Mouse (Mus musculus) R1 (cell line): ENCODE data around the gene Pcgf5.
A peak's percentile ranks its signal among the peaks of the same experiment; 100 is the strongest.
"Not testable (repeated sequence)": the region's sequence is repeated elsewhere in the genome, so short reads cannot be mapped to it uniquely, and the experiment has no call there.

ENCODE experiments used
- DNase-seq: peaks from one replicate; pipeline ENCODE4 v3.0.0-alpha.2; 2018; ENCODE audit warnings: low read depth, low spot score

The Pcgf5 gene

DNA sequence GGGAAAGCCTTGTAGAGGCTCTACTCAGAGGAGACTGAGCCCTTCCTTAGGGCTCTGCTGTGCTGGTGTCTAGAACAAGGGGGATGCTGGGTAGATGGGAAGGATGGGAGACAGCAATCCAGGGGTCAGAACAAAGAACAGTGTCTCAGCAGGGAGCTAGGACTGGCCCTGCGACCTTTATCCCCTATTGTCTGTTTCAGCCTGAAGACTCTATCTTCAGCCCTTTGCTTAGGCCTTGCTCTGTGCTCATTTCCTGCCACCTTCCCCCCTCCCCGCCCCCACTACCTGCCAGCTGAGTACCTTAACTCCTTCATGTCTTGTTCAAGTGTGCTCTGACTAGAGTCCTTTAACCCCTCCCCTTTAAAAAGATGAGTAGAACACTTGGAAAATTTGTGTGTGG lies 36.3 kb downstream of the Pcgf5 start:
- peak; percentile 76 for DNase-seq

DNA sequence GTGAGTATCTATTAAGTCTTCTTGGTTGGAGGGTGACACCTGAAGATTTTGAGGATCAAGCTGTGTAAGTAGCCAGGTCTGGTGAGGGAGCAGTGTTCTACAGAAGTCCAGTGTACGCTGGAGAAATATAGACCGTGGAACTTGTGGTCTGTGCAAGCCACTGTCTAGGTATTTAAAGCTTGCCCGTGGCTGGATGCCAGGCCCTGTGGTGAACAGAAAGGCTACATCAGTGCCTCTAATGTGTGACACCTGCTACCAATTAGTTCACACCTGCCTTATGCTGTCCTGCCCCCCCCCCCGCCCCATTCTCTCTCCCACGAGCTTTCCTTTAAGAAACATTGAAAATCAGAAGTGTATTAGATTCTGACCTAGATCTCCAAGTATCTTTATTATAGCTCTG lies 40.4 kb downstream of the Pcgf5 start:
- DNase-seq = no peak

DNA sequence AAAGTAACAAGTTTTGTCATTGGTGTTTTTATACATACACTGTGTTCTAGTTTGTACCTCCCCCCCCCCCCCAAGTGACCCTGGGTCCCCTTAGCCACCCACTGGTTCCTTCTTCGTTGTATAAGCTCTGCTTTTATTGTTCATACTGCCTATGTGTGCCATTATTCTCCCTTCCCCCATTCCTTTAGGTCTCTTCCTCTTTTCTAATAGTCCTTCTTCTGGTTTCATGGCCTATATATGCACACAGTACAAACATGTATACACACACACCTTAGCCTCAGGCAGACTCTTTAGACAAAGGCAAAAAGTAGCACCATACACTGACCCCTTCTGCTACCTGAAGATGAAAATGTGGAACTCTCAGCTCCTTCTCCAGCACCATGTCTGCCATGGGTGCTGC lies 42.6 kb downstream of the Pcgf5 start:
- DNase-seq = no peak

DNA sequence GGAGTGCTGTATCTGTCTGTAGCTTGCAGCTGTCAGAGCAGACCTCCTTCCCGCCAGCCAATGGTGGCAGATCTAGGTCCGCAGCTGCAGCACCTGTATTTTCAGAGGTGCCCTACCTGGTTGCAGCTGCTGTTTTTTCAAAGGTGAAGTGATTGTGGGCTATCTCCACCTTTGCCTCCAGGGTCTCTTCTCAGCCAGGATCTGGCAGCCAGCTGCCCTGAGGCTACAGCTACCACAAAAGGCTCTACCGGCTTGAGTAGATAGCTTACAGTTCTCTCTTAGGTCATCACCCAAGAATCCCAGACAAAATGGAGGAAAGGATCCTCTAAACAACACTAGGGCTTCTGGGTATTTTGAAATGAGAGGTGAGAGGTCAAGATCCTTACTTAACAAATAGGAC lies 50.4 kb downstream of the Pcgf5 start:
- DNase-seq = peak; percentile 20

DNA sequence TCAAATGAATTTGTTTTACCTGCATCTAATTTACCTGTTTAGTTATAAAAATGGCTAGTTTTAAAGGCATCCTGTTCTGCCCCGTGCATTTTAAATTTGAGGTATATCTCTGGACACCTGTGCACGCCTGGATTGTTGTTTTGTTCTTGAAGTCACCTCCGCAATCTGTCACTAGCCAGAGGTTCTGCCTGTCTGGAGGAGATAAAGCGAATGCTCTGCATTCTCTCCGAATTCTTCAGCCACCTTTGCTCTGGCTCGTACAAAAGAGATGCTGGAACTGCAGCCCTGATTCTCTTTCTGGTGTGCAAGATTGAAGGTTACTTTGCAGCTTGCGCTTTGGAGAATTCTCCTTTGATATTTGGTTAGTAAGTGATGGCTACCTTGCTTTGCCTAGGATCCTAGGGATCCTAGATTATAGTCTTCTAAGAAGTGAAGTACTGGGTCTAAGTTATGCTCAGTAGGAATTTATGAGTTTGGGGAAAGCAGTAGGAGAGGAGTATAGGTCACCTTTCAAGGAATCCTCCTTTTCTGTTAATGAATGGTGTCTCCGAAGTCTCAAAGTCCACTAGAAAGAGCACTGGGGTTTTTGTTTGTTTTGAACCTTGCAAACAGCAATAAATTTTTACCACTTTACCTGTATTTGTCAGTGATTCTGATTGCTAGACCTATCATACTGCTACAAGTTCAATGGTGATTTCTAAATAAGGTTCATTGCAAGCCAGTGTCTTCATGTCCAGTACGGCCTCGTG lies 60.4 kb downstream of the Pcgf5 start:
- DNase-seq = no peak

DNA sequence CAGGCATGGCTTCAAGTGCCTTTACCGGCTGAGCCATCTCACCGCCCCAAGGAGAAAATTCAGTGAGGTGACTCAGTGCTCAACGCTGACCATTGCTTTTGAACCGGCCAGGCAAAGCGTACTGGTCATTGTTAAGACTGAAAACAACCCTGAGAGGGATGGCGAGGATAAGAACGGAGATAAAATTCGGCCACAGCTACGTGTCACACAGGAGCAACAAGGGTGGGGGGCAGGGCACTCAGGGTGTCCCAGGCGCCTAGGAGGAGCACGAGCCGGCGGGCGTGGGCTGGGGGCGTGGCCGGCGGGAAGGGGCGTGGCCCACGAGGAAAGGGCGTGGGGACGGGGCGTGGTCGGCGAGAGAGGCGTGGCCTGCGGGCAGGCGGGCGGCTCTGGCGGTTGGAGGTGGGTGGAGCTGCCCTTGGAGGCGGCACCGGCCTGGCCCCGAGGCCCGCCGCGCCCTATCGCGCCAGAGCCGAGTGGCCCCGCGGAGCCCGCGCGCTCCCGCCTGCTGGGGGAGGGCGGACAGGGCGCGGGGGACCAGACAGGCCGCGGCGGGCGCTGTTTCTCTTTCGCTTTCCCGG lies 61.3 kb downstream of the Pcgf5 start:
- peak; percentile 83 for DNase-seq

DNA sequence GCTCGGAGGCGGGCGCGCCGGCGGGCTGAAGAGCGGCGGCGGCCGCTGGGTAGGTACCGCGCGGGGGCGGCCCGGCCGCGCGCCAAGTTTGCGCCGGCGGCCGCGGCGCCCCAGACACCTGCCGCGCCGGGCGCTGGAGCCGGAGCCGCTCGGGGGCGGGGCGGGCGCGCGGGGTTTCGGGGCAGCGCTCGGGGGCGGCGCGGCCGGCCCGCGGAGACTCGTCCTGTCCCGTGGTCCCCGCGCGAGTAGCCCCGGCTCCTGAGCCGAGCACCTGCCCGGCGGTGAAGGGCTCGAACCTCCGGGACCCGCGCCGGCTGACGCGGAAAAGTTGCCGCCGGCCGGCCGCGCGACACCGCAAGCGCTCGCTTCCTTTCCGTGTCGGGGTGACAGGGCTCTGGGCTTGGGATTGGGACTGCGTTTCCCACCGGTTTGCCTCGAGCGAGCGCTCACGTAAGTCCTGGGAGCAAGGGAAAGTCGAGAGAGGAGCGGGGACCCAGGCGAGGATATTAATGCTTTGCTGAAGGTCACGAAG lies 61.8 kb downstream of the Pcgf5 start:
- DNase-seq = peak; percentile 70

DNA sequence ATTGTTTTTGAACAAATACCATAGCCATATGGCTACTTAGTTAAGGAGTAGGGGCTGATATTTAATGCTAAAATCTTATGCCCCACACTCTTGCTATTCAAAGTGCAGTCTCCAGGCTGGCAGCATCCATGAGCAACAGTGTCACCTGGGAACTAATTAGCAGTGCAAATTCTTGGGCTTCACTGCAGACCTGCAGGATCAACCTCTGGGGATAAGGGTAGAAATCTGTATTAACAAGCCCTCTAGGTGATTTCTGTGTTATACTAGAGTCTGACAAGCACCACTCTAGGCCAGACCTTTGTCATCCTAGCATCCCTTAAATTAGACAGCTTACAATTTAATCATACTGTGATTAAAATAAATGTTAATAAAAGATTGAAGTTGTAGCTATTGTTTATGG lies 71.8 kb downstream of the Pcgf5 start:
- no peak for DNase-seq

DNA sequence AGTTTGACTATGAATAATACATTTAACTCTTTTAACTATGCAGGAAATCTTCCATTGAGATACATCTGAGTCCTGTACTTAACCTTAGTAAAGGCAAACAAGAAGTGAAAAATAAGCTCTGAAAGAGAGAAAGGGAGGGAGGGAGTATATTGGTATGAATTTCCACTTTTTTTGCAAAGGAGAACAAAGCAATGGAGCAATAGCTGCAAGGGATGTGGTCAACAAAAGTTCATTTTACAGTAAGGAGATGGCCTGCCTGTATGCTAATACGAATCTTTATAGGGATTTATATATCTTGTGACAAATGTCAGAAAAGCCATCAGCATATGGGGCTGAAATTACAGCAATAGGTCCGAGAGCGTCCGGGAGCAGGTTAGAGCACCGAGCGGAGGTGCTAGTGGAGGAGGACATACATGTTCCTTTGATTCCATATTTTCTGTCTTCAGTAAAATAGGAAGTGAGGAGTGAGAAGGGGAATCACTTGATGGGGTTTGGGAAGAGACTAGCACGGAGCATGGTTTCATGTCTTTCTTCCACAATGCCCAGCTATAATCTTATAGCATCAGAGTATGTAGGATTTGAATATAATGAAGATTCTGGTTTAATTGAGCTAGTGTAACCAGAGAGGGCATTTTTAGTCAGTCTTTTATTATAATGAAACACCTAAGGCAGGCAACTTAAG lies 79.2 kb downstream of the Pcgf5 start:
- DNase-seq = no peak

DNA sequence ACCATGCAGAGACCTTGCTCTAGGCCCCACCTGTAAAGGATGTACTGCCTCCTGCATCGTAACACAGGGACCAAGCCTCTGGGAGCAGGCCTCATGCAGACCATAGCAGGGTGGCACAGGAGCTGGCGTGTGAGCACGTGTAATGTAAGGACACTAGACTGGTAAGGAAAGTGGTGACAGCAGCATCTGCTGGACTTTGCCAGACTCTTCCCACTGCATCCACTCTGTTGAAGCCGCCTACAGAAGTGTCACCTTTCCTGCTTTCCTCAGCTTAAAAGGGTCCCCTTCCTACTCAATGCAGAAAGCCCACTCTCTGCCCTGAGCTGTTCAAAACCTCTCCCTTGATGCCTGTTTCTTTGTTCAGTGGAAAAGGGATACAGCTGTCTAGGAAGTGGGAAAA lies 80.0 kb downstream of the Pcgf5 start:
- no peak for DNase-seq

DNA sequence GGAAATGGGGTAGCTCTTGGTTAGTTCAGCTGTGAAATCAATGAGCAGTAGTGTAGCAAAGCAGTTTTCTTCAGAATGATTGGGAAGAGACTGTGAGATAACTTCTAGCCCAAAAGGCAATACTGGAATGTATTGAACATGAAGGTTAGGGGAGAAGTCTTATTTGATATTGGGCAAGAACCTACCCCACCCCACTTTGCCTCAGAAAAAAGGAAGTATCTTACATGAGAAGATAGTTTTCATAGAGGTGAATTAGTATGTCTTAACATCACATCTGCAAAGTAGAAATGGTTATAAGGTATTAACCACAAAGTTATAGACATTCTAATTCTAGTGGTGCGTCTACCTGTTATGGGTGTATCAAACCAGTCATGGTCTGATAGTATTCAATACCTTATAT lies 81.2 kb downstream of the Pcgf5 start:
- DNase-seq = no peak

DNA sequence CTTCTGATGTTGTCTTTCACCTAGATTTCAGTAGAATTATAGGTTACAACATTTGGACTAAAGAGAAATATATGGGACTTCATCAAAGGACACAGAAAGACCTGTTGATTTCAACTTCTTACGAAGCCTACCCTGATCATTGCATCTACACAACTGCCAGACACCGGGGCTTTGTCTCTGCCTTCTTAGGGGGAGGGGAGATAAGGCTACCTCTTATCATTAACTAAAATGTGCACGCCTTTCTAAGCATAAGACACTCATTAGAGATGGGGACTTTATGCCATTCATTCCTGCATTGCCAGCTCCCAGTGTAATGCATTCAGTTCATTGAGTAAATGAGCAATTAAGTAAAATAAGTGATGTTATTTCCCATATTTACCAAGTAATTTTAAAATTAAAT lies 85.1 kb downstream of the Pcgf5 start:
- DNase-seq = no peak

DNA sequence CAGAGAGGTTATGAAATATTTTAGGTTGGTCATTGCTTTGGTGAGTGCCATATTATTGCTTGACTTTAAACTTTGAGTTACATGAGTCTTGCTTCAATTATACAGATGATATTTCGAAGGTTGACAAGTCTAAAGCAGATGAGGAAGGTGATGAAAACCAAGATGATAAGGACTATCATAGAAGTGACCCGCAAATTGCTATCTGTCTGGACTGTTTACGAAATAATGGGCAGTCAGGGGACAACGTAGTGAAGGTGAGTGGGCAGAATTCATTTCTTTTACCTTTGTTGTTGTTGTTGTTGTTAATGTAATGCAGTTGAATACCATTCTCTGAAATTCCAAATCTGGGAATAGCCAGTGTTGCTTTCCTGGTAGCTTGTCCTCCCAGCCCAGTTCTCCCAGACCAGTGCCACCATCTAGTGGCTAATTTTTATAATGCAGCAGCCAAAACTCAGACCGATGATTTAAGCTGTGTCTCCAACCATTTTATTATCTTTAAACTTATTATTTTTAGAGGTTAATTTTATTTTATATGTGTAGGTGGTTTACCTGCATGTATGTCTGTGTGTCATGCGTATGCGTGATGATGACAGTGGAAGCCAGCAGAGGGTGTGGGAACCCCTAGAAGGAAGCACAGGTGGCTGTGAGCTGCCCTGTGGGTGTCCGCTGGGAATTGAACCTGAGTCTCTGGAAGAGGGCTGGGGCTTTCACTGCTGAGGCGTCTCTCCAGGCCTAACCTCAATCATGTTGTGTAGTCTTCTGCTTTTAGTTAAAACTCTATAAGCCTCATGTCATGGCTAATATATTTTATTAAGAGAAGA lies 92.0 kb downstream of the Pcgf5 start:
- DNase-seq = peak; percentile 31

DNA sequence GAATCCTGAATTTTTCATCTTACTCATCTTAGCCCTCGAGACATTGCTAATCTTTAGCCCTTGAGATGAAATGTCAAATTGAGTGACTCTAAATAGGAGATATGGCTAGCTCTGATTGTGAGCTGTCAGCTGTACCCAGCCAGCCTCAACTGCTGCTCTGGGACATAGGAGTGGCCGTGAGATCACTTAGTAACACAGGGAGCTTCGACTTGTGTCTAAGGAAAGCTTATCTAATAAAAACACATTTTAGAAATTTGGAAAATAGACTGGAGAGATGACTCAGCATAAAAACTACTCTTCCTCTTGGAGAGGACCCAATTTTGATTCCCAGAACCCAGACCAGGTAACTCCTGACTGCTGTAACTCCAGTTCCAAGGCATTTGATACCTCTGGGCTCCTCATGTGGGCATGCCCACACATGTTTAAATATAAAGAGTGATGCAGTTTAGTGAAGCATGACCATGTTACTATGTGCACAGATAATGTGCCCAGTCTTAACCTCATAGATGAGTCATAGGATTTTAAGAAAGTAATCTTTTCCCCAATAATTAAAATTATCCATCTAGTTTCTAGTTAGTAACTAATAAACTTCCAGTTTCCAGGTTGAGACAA lies 103.0 kb downstream of the Pcgf5 start:
- DNase-seq = no peak

DNA sequence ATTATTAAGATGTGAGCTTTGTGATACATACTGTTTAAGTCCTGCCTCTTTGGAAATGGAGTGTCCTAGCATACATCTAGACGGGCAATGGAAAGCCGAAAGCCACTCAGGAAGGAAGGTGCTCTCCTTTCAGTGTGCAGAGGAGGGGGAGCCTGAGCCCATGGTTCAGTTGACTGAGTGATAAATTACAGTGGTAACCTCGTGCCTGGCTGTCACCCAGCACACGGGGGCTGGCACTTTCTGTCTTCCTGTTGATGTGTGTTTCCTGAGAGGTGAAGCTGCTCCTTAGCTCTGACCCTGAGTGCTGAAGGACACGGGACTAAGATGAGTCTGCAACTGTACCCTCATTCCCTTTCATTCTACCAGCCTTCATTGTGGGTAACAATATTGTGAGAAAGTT lies 103.6 kb downstream of the Pcgf5 start:
- DNase-seq = no peak

DNA sequence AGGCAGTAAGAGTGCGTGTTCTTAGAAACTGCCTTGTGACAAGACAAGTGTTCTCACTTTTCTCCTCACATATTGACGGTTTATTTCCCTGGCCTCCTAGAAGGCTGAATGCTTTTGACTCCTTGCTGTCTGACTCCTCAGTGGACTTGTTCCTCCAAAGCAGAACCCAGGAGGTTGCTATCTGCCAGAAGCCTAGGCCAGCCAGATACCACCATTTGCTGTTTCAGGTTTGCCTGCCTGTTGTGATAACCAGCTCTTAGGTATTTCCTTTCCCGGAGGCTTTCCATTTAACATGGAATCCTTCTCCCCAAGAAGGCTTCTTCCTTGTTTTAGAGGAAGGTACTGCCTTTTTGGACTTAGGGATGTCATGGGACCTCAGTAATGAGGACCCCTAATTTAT lies 104.1 kb downstream of the Pcgf5 start:
- not testable (repeated sequence) for DNase-seq

DNA sequence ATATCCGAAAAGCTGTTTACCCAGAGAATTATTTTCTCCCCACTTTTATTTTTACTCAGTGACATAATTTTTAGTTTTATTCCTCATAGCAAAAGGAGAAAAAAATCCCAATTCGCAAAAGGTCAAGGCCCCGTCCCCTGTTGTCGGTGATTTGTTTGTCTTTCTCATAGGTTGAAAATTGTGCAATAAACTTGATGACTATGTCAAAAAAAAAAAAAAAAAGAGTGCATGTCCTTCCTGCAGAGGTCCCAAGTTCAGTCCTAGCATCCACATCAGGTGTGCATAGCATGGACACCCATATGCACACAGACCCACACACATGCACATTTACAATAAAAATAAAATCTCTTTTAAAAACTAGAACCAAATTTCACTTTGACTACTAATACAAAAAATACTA lies 105.3 kb downstream of the Pcgf5 start:
- DNase-seq = no peak

DNA sequence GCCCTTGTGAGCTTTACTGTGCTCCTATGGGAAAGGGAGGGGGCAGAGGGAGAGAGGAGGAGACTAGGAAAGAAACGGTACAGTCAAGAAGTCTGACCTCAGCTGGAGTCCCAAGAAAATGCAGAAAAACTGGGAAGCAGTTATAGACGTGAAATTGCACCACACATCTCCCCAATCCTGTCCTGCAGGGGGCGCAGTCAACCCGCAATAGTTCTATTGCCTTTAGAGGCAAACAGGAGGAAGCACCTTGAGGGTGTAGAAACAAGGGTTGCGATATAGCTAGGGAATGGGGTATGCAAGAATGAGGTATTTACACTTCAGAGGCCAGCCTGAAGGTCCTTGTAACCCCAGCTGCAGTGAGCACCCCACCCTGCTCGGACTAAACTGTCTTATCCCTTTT lies 122.0 kb downstream of the Pcgf5 start:
- peak; percentile 72 for DNase-seq

DNA sequence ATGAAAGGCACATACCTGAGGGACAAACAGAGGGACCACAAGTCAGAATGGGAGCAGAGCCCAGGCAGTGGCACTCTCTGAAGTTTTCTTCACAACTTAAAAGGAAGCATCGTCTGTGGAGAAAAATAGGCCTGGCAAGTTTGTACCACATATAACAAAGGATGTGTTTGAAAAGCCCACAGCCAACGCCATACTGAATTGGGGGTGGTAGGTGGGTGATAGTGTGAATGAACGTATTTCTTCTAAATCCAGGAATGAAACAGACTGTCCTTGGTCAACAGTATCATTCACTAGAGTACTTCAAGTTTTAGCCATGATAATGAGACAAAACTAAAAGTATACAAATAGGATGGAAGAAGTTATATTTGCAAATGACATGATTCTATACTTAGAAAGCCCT lies 123.2 kb downstream of the Pcgf5 start:
- no peak for DNase-seq

DNA sequence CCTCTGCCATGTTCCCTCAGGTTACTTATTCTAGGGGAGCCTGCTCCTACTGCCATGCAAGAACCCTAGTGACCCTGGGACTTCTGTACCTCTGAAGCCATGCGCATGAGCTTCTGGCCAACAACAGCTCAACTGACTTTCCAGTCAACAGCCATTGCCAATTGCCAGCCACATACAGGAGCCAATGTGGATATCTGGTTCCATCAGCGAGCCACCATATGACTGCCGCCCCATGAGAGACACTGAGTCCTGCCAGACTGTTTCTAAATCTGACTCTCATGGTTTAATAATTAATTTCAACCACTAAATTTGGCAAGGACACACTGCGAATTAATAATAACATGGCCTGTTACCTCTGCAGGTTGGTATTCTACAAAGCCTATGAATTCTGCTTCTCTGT lies 128.5 kb downstream of the Pcgf5 start:
- no peak for DNase-seq

DNA sequence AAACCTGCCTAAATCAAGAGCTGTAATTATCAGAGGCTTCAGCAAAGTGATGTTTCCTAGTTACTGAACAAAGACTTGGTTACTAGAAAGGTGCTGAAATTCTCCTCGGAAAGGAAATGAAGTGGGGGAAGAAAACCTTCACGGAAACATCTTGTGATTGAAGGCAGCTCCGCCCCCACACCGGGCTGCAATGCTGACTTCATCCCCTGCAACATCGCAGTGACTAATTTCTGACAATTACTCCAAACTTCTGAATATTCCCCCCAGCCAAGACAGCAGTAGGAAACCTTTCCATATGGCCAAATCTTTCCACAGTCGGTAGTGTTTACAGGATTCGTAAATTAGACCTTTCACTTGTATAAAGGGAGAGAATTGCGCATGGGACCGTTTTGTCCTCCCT lies 129.0 kb downstream of the Pcgf5 start:
- no peak for DNase-seq

DNA sequence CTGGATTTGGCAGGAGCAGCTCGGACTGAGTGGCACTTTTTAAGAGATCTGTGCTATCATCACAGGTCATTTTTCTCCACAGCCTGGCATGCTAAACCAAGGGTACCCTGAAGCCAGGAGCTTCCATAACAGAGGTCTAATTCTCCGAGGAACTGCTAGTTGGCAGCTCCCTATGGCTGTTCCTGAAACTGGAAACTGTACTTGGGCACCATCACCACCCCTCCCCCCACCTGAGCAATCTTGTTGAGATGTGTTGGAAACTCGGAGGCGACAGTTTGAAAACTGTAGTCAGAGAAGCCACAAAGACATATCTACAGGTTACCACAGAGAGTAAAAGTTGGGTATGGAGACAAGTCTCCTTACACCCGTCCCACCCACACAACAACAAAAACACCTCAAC lies 129.6 kb downstream of the Pcgf5 start:
- DNase-seq = no peak
